Mouse (Mus musculus) cerebellum, adult 9-11 months (tissue): ENCODE measurements around the gene Cabp5.
"Not testable (repeated sequence)": the region's sequence is repeated elsewhere in the genome, so short reads cannot be mapped to it uniquely, and the experiment has no call there.

ENCODE experiments used
- DNase-seq: peaks from one replicate; pipeline ENCODE4 v3.0.0; 2022

The Cabp5 gene

GRCm38 (mm10) chr7:13397832-13398231, at the start of gene Cabp5:
TSS of gene Cabp5 (plus strand) at chr7:13398132.
- DNase-seq, result no peak

GRCm38 (mm10) chr7:13355943-13356342, 42.0 kb upstream of the Cabp5 start:
- DNase-seq, result no peak

- no peak for DNase-seq
Observed at GRCm38 (mm10) chr7:13380588-13380987, 17.3 kb upstream of the Cabp5 start.

GRCm38 (mm10) chr7:13450541-13450940, 52.6 kb downstream of the Cabp5 start, which contains the start of gene Bsph1:
TSS of gene Bsph1 (plus strand) at chr7:13450841.
- not testable (repeated sequence) for DNase-seq
